Mouse (Mus musculus) kidney, adult 2 months (tissue): ENCODE results near the gene Ralgds.

Experiments
- CTCF ChIP-seq: fragments of 200-500 bp; conservative IDR thresholded peaks from 2 replicates; pipeline ENCODE4 v1.5.1; 2011; ENCODE audit warnings: low read depth, mild to moderate bottlenecking, control low read depth, low read length, moderate library complexity, mixed read lengths; ENCODE audit not compliant: insufficient read depth, insufficient read length
- POLR2A ChIP-seq: fragments of 200-500 bp; IDR thresholded peaks from one replicate; pipeline ENCODE4 v1.6.1; 2011; ENCODE audit warnings: low read depth, low read length, control low read depth

GRCm38 (mm10) chr2:28552301-28552700, 39.4 kb downstream of the Ralgds start:
- no peak for TF ChIP-seq CTCF
- no peak for TF ChIP-seq POLR2A
